Mouse (Mus musculus) bone marrow macrophage, adult 2 months (primary cell): Measurements from ENCODE around the gene Ift43.

Experiments used
- CTCF ChIP-seq: IDR thresholded peaks from 2 replicates; pipeline ENCODE4 v1.5.1; 2012; ENCODE audit warnings: low read depth, mild to moderate bottlenecking, low read length, moderate library complexity
- POLR2A ChIP-seq: IDR thresholded peaks from 2 replicates; pipeline ENCODE4 v1.6.1; 2012; ENCODE audit warnings: mild to moderate bottlenecking, low read depth, low read length, borderline replicate concordance

DNA sequence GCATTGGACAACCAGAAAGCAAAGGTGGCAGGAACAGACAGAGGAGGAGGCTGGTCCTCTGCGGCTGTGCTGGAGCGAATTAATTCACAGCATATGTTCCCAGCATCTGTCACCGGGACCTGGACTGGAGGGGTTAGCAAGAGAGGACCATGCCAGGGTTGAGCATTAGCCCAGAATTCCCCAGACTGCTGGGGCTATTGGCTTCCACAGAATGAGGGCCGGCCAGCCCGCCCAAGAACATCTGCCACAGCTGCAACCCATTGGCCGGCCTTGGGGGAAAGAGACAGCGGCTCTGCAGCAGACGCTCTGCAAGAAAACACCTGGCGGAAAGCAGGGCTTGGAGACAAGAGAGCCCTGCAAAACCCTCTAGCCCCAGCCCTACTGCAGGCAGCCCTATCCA lies 84.7 kb downstream of the Ift43 start:
- no peak for TF ChIP-seq CTCF
- no peak for TF ChIP-seq POLR2A
